Mouse (Mus musculus) urinary bladder, adult 18-20 months (tissue): Measurements from ENCODE around the gene 6330409D20Rik.

Source experiments
- DNase-seq, 2 experiments: peaks; one replicate each; pipeline ENCODE4 v3.0.0; 2022; ENCODE audit warnings: low spot score in 2 of 2, mixed read lengths in 2 of 2

Gene 6330409D20Rik

GRCm38 (mm10) chr2:32740916-32741272 is at the start of gene 6330409D20Rik:
6330409D20Rik (minus strand) TSS chr2:32741016.
- no peak for DNase-seq

- no peak for DNase-seq
Observed at GRCm38 (mm10) chr2:32788581-32788980, 47.8 kb upstream of the 6330409D20Rik start.

GRCm38 (mm10) chr2:32787176-32787575 is 46.4 kb upstream of the 6330409D20Rik start:
- no peak for DNase-seq

- no peak for DNase-seq
Observed at GRCm38 (mm10) chr2:32784048-32784681, 43.3 kb upstream of the 6330409D20Rik start, which contains the start of gene Cfap157. Cfap157 (minus strand) TSS chr2:32784428.

GRCm38 (mm10) chr2:32781710-32782109 is 40.9 kb upstream of the 6330409D20Rik start:
- DNase-seq = no peak

- DNase-seq = no peak
Observed at GRCm38 (mm10) chr2:32779714-32780113, 38.9 kb upstream of the 6330409D20Rik start.

- peak; percentile 43 to 45 for DNase-seq
Observed at GRCm38 (mm10) chr2:32779131-32779530, 38.3 kb upstream of the 6330409D20Rik start.

GRCm38 (mm10) chr2:32778081-32778480 is 37.3 kb upstream of the 6330409D20Rik start:
- no peak for DNase-seq

- no peak for DNase-seq
Observed at GRCm38 (mm10) chr2:32776192-32776591, 35.4 kb upstream of the 6330409D20Rik start.

- DNase-seq = peak; percentile 98 to 99
Observed at GRCm38 (mm10) chr2:32775359-32776074, 34.7 kb upstream of the 6330409D20Rik start, which contains the start of the genes Ttc16 and Ptrh1. Ttc16 (minus strand) TSS chr2:32775633. Ptrh1 (plus strand) TSS chr2:32775786.

- DNase-seq = no peak
Observed at GRCm38 (mm10) chr2:32772626-32773279, 31.9 kb upstream of the 6330409D20Rik start.

- no peak for DNase-seq
Observed at GRCm38 (mm10) chr2:32771886-32772285, 31.1 kb upstream of the 6330409D20Rik start.

GRCm38 (mm10) chr2:32769327-32770085 is 28.7 kb upstream of the 6330409D20Rik start:
- no peak for DNase-seq

GRCm38 (mm10) chr2:32768661-32769285 is 28.0 kb upstream of the 6330409D20Rik start:
- DNase-seq = no peak

- DNase-seq = no peak
Observed at GRCm38 (mm10) chr2:32767241-32767640, 26.4 kb upstream of the 6330409D20Rik start.

GRCm38 (mm10) chr2:32763353-32763752 is 22.5 kb upstream of the 6330409D20Rik start:
- DNase-seq = no peak

GRCm38 (mm10) chr2:32761859-32762258 is 21.0 kb upstream of the 6330409D20Rik start:
- DNase-seq = no peak

GRCm38 (mm10) chr2:32761361-32761760 is 20.5 kb upstream of the 6330409D20Rik start:
- DNase-seq = no peak

GRCm38 (mm10) chr2:32759001-32759400 is 18.2 kb upstream of the 6330409D20Rik start:
- no peak for DNase-seq

GRCm38 (mm10) chr2:32758503-32758902 is 17.7 kb upstream of the 6330409D20Rik start:
- no peak for DNase-seq
